8 mouse cellular contexts compared by ENCODE assay signal in the genomic region with DNA sequence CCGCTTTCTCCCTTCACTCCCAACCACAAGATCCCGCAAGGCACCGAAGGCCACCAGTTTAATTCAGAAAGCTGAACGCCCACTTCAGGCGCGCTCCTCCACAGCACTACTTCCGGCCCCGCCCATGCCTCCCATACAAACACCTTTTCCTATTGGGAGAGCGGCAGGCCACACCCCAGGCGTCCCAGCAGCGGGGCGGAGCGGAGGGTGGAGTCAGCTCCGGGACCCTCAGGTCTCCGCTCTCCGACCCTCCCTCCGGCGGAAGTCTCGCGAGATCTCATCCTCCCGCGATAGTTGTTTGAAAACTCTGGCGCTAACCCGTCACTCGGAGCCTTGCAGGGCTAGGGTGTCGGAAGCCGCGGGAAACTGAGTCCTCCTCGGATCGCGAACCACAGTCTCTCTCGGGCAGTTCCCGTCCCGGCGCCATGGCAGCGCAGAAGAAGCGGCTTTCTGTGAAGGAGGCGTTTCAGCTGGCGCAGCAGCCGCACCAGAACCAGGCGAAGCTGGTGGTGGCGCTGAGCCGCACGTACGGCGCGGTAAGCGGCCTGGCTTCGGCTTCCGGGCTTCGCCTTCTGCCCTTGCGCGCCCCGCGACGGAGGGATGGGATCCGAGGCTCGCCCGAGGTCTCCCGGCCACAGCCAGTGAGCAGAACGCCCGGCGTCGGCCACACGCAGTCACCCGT. TPM values are rescaled to one million over a fixed set of nuclear protein-coding genes. Genes with fewer than 3 reads are reported as not detected.
DNase-seq lines count a peak whose midpoint lies in the region; ATAC-seq lines count a peak whose summit lies in the region.

A gene (plus strand): TSS at position 322 of the 682 bp plus-strand sequence.

- H3K4me1 ChIP-seq in lung, embryonic 16.5 days (replicated peaks; ENCODE audit: control insufficient read depth, insufficient read depth, low read length): peaks cover 6% of the 10 kb centered on the region

- H3K27ac ChIP-seq in lung, embryonic 16.5 days (ENCODE audit: low read length): peak within 1 kb of the TSS; percentile 90

- ATAC-seq in hematopoietic stem cell, adult 5-6 weeks (replicated peaks in 1 of 2; ENCODE audit: insufficient read depth in 1 of 2, low FRiP score in 2 of 2, low TSS enrichment in 1 of 2, low read depth in 1 of 2, poor library complexity in 2 of 2, severe bottlenecking in 2 of 2): peak; percentile 98 to 99
- ATAC-seq in lung, embryonic 16.5 days (ENCODE audit: low read depth): peak; percentile 100

- H3K36me3 ChIP-seq in lung, embryonic 16.5 days (ENCODE audit: control insufficient read depth, insufficient read depth, low read length): no peaks in the 10 kb centered on the region

- DNase-seq in MEL-GATA-1-ER (ENCODE audit: extremely low read depth, low read depth): peak; percentile 96
- DNase-seq in cerebellum, adult 8-10 months: peak; percentile 99
- DNase-seq in forelimb bud, embryonic 11.5 days (ENCODE audit: low read depth, low spot score): peak; percentile 100
- DNase-seq in layer of hippocampus, adult 9-10 months (ENCODE audit: low spot score): peak; percentile 92
- DNase-seq in ovary, postnatal 10 days (ENCODE audit: low spot score): peak; percentile 100
- DNase-seq in thymus, postnatal 10 days (ENCODE audit: low spot score in 2 of 2): peak; percentile 99 to 100

- peak within 1 kb of the TSS; percentile 80 for H3K4me2 ChIP-seq in lung, embryonic 16.5 days (ENCODE audit: low read depth, low read length)

- peak within 1 kb of the TSS; percentile 85 for H3K9ac ChIP-seq in lung, embryonic 16.5 days (ENCODE audit: low read length)

- H3K4me3 ChIP-seq in lung, embryonic 16.5 days (ENCODE audit: low read length): peak within 1 kb of the TSS; percentile 57

- no peaks in the 10 kb centered on the region for H3K27me3 ChIP-seq in lung, embryonic 16.5 days (ENCODE audit: control insufficient read depth, insufficient read depth, low read depth, low read length)

- 0% methylated on average over 66 of the region's 66 CpGs for WGBS in lung, embryonic 16.5 days

- H3K9me3 ChIP-seq in lung, embryonic 16.5 days (ENCODE audit: control insufficient read depth, low read length): no peaks in the 10 kb centered on the region

RNA-seq across cellular contexts. Expression of the gene that starts here (rescaled TPM):
- total RNA-seq in hematopoietic stem cell, adult 5-6 weeks (2017): 58.3 and 68.0 TPM in 2 replicates
- 59.6 and 67.1 TPM in 2 replicates for polyA plus RNA-seq in lung, embryonic 16.5 days (2015; fragmentation: Nextera tagmentation; extraction: Ambion mirVana)

Comparison
In these comparisons a context has a peak if more than half of its experiments do, and no peak if none do; other contexts are left out.
1. Peak in every context shown above with its lines: DNase-seq, ATAC-seq, H3K4me3 ChIP-seq and H3K27ac ChIP-seq.